Mouse (Mus musculus): ENCODE measurements around the gene Setd2. TPM values are rescaled to one million over a fixed set of nuclear protein-coding genes. Genes with fewer than 3 reads are reported as not detected.

The Setd2 gene
- polyA plus RNA-seq, 1 experiment: 28.3 TPM

Other genes with a start within 250 kb of the Setd2 start
- 9.2 and 11.2 TPM in 2 replicates for gene Elp6, start 227.4 kb upstream of the Setd2 start, polyA plus RNA-seq (2012; rRNA removed)
- 23.6 and 25.0 TPM in 2 replicates for gene Scap, start 199.3 kb upstream of the Setd2 start, polyA plus RNA-seq (2012; rRNA removed)
- 14.7 and 16.8 TPM in 2 replicates for gene Ptpn23, start 124.4 kb upstream of the Setd2 start, polyA plus RNA-seq (2012; rRNA removed)
- not detected in 2 replicates for gene Ngp, start 112.8 kb upstream of the Setd2 start, polyA plus RNA-seq (2012; rRNA removed)
- gene Klhl18, start 55.9 kb upstream of the Setd2 start, polyA plus RNA-seq (2012; rRNA removed): 13.2 and 19.1 TPM in 2 replicates
- gene Kif9, start 55.6 kb upstream of the Setd2 start, polyA plus RNA-seq (2012; rRNA removed): 0.69 and 0.78 TPM in 2 replicates
- 4.9 and 5.7 TPM in 2 replicates for gene Nradd, start 91.9 kb downstream of the Setd2 start, polyA plus RNA-seq (2012; rRNA removed)
- gene Nbeal2, start 121.6 kb downstream of the Setd2 start, polyA plus RNA-seq (2012; rRNA removed): 19.3 and 25.2 TPM in 2 replicates
- 128 and 129 TPM in 2 replicates for gene Ccdc12, start 123.9 kb downstream of the Setd2 start, polyA plus RNA-seq (2012; rRNA removed)
- gene Myl3, start 209.3 kb downstream of the Setd2 start, polyA plus RNA-seq (2012; rRNA removed): 0.17 TPM in 1 of 2 replicates, not detected in the other
- 7.9 and 8.8 TPM in 2 replicates for gene Pth1r, start 214.5 kb downstream of the Setd2 start, polyA plus RNA-seq (2012; rRNA removed)

Data from large intestine, adult 2 months (tissue).